Mouse (Mus musculus): ENCODE measurements around the gene Rexo1.
"Not testable (repeated sequence)": the region's sequence is repeated elsewhere in the genome, so short reads cannot be mapped to it uniquely, and the experiment has no call there.

Gene Rexo1

GRCm38 (mm10) chr10:80561116-80561944 is at the start of gene Rexo1:
Gene Rexo1 (minus strand): TSS chr10:80561560.
- DNase-seq (ENCODE audit: low spot score), result peak; percentile 96

DNA sequence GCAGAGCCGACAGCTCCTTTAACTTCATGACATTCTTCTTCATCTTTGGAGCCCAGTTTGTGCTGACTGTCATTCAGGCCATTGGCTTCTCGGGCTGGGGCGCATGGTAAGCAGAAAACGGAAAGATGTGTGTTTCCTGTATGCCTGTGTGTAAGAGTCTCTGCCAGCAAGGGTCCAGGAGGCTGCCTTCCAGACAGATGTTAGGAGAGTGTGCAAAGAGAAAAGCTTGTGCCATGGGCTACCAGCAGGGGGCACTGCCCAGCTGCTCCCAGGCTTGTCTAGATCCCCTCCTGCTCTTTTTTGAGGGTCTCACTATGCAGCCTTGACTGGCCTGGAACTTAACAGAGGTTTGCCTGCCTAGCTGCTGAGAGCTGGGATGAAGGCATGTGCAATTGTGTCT is 49.7 kb upstream of the Rexo1 start:
- DNase-seq (ENCODE audit: low spot score), result no peak

DNA sequence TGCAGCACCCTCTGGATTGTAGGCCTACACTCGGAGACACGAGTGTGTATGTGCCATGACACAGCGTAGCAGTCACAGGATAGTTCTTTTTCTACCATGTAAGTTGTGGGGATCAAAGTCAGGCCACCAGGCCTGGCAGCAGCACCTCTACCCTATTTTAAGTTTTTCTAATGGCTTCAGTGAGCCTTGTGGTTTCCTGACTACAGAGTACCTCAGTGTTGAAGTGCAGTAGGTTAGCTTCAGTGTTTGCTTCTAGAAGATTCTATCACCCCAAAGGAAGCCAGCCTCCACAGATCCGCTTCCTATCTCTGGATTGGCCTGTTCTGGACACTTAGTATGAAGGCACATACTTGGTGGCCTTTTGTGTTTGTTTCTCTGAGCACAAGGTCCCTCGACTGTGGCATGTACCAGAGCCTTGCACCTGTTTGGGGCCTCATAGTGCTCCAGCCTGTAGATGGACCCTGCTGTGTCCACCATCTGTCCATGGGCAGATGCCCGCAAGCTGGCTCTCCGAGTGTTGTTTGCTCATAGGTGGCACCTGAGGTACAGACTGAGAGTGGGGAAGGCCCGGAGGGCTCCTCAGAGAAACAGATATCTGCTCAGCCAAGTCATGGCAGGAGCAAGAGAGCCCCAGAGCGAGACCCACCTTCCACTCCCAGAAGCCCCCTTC is 48.9 kb upstream of the Rexo1 start:
- DNase-seq (ENCODE audit: low spot score), result no peak

GRCm38 (mm10) chr10:80609269-80609924 is 48.0 kb upstream of the Rexo1 start:
- DNase-seq (ENCODE audit: low spot score), result no peak

DNA sequence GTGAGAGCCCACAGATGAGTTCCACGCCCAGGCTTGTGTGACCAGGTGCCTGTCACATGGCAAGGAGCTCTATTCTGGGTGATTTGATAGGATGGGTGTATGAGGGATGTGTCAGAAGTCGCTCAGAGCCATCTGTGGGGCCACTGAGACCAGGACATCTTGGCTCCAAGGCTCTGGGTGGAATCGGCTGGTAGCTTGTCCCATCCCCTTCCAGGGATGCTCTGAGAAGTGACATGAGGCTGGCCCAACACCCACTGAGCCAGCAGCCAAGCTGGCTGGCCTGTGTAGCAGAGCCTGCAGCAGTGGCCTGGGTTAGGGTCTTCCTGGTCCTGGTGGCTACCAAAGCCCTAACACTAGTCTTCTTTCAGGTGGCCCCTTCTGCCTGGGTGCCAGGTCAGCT is 47.1 kb upstream of the Rexo1 start:
- DNase-seq (ENCODE audit: low spot score), result no peak

DNA sequence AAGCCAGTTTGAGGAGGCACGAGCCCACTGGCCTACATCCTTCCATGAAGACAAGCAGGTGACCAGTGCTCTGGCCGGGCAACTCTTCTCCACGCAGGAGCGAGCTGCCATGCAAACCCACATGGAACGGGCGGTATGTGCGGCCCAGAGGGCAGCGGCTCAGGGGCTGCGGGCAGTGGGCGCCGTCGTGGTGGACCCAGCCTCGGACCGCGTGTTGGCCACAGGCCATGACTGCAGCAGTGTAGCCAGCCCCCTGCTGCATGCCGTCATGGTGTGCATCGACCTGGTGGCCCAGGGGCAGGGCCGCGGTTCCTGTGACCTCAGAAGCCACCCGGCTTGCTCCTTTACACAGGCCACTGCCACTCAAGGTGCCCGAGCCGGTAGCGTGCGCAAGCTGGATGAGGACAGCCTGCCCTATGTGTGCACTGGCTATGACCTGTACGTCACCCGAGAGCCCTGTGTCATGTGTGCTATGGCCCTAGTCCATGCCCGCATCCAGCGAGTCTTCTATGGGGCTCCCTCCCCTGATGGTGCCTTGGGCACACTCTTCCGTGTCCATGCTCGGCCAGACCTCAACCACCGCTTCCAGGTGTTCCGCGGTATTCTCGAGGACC is 45.5 kb upstream of the Rexo1 start:
- DNase-seq (ENCODE audit: low spot score), result no peak

DNA sequence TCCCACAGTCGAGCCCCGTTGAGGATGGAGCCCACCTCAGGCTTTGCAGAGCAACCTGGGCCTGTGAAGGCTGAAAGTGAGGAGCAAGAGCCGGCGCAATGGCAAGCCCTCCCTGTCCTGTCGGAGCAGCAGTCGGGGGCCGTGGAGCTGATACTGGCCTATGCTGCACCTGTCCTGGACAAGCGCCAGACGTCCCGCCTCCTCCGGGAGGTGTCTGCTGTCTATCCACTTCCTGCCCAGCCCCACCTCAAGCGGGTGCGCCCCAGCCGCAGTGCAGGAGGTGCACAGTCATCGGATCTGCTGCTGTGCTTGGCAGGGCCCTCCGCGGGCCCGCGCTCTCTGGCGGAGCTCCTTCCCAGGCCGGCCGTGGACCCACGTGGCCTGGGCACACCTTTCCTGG is 44.9 kb upstream of the Rexo1 start:
- DNase-seq (ENCODE audit: low spot score), result no peak

GRCm38 (mm10) chr10:80605721-80606120 is 44.4 kb upstream of the Rexo1 start, which contains the start of gene Gm49322:
Gene Gm49322 (plus strand): TSS chr10:80606021.
- not testable (repeated sequence) for DNase-seq (ENCODE audit: low spot score)

DNA sequence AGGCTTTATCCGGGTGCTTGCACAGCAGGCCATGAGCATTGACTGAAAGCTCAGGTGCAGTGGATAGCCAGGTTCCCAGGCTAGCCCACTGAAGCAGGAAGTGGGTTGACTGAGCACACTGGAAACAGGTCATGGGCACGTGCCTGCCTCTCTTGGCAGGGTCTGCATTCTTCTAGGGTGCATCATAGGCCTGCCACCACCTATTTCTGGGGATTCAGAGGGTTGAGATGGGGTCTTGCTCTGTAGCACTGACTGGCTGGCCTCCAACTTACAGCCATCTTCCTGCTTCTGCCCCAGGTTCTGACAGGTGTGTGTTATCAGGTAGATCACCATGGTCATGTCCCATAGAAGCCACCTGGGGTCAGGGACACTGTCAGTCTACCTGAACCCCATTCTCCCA is 43.6 kb upstream of the Rexo1 start:
- DNase-seq (ENCODE audit: low spot score), result no peak

GRCm38 (mm10) chr10:80604001-80604509 is 42.7 kb upstream of the Rexo1 start:
- DNase-seq (ENCODE audit: low spot score), result no peak

DNA sequence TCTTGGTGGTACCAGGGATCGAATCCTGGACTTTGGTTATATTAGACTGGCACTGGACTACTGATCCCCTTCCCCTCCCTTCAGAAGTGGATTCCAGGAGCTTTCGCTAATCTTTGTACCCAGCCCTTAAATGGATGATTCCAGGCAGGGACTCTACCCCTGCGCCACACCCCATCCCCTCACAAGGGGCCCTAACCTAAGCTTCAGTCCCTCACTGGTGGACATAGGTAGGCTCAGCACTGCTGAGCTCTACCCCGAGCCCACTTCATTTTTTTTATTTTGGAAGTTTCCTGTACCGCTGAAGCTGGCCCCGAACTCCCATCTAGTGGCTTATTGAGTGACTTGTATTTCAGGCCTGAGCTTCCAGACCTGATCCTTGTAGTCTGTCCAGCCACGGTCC is 42.0 kb upstream of the Rexo1 start:
- DNase-seq (ENCODE audit: low spot score), result no peak

- DNase-seq (ENCODE audit: low spot score), result peak; percentile 96
Observed at GRCm38 (mm10) chr10:80602698-80603325, 41.5 kb upstream of the Rexo1 start, which contains the start of the genes Scamp4 and Adat3. Gene Scamp4 (plus strand): TSS chr10:80602872. Gene Adat3 (plus strand): TSS chr10:80602880.

GRCm38 (mm10) chr10:80596318-80596717 is 35.0 kb upstream of the Rexo1 start:
- no peak for DNase-seq (ENCODE audit: low spot score)

DNA sequence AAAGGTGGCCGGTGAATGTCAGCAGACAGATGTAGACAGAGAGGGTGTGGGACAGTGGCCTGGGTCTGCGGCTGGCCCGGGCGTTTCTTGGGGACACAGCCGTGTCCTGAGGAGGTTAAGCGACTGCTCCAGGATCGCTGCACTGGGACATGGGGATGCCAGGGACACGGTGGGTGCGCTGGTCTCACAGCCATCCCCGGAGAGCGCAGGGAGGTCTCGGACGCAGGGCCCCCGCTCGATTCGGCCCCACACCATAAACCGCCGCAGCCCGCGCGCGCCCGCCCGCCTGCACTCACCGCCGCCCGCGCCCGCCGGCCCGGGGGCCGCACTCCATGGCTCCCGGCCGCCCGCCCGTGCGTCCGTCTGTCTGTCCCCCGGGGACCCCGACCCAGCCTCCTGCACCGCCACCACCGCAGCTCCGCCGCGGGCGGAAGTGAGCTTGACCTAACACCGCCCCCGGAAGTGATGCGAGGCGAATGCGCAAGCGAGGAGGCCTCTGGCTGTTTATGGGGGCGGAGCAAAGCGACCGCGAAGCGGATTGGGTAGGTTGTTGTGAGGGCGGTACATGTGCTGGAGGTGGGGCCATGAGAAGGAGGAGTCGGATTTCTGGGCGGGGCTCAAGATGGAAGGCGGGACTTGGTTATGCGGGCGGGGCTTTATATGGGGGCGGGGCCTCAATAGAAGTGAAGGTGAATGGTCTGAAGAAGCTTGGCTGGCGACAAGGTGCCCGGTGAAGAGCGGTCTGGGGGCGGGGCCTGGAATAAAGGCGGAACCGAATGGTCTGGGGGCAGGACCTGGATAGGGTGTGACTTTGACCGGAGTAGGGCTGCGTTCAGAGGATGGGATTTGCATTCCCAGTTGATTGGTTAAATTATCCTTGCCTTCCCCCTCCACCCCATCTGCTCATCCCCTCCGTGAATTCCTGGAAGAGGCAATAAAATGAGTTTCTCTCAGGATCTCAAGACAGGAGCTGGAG is 28.8 kb upstream of the Rexo1 start, which contains the start of gene Abhd17a:
TSS of gene Abhd17a (minus strand) at position 463 of the 976 bp plus-strand sequence.
- peak; percentile 96 for DNase-seq (ENCODE audit: low spot score)

GRCm38 (mm10) chr10:80589127-80589878 is 27.9 kb upstream of the Rexo1 start:
- no peak for DNase-seq (ENCODE audit: low spot score)

DNA sequence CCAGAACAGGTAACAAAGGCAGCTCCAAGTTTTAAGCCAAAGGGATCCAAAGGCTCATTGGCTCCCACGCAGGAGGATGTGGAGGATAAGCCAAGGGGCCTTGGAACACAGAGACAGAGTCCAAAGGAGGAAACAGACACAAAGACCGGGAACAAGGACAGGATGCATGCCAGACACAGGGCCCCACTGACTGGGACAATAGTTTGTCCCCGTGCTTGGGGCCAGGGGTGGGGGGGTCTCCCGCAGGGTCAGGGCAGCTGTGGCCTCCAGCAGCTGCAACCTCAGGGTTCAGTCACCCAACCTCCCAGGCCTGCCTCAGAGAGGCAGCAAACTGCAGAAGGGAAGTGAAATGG is 25.9 kb upstream of the Rexo1 start:
- peak; percentile 39 for DNase-seq (ENCODE audit: low spot score)

GRCm38 (mm10) chr10:80586407-80587304 is 25.3 kb upstream of the Rexo1 start:
- peak; percentile 21 for DNase-seq (ENCODE audit: low spot score)

DNA sequence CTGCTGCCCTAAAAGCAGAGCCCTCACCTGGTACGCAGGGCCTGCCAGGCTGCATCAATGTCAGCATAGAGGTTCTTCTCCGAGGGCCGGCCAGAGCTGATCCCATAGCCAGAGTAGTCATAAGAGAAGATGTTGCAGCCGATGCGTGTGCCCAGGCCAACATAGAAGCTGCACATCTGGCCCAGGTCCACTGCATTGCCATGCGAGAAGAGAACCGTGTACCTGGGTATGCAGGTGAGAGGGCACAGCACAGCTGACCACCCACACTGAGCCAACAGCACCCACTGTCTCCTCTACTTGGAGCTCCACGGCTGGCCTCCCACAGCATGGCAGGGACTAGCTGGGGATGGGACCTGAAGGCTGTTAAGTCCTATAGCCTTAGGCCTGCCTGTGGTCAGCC is 24.2 kb upstream of the Rexo1 start:
- DNase-seq (ENCODE audit: low spot score), result no peak
